Mouse (Mus musculus): ENCODE data around the gene Map2k6. TPM values are rescaled to one million over a fixed set of nuclear protein-coding genes. Genes with fewer than 3 reads are reported as not detected.

Map2k6 gene
- polyA plus RNA-seq, 2 experiments, result 2.8 to 3.6 TPM

DNA sequence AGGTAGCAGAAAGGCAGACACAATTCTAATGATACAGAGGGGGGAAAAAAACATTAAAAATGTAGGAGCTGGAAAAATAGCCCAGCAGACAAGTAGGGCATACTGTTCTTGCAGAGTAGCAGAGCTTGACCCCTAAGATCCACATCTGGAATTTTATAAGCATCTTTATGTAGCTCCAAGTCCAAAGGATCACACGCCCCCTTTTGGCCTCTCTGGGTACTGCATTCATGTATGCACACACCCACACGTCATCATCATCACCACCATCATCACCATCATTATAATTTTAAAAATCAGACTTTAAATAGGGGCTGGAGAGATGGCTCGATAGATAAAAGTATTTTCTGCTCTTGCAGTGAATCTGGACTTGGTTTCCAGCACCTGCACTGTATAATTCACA lies 32.0 kb upstream of the Map2k6 start:
- no peak for ATAC-seq (ENCODE audit: insufficient read depth)

DNA sequence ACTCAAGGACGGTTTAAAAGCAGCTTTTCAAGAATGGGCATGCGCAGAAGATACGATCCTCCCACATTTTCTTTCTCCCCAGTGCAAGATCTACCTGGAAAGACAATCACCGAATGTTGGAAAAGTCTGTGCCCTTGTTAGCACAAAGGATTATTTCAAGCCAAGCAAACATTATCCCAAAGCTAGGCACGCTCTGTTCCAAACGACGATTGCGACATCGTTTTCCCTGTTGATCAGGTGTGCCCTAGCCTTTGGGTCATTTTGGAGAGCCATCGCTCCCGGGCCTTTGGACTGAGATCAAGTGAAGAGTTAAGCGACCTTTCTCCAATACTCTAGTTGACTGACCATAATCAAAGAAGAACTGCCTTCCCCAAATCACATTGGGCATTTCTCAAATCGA lies 31.3 kb upstream of the Map2k6 start:
- DNase-seq (ENCODE audit: low read depth in 3 of 3, low spot score in 3 of 3), result peak; percentile 23 to 45 (median 41)
- ATAC-seq (ENCODE audit: insufficient read depth), result peak; percentile 59; the same call in 1 of the 2 replicates

More for the DNA sequence above, 32.0 kb upstream of the Map2k6 start:
- H3K9ac ChIP-seq (replicated peaks), result no peak overlapping the region
- no peaks in the 10 kb centered on the region for H3K27me3 ChIP-seq (ENCODE audit: control insufficient read depth, insufficient read depth, low read length)
- H3K4me3 ChIP-seq (ENCODE audit: insufficient read depth in 1 of 2, low read depth in 2 of 2, low read length in 2 of 2), result no peak overlapping the region
- H3K4me2 ChIP-seq (ENCODE audit: low read depth), result no peak overlapping the region
- no peak for DNase-seq (ENCODE audit: low read depth in 3 of 3, low spot score in 3 of 3)
- no peaks in the 10 kb centered on the region; a peak in 1 of 4 replicates for H3K4me1 ChIP-seq (replicated peaks; ENCODE audit: control insufficient read depth in 2 of 2, insufficient read depth in 2 of 2, low read length in 1 of 2)
- 45% methylated on average over 3 of the region's 3 CpGs for WGBS (ENCODE audit: insufficient replicate concordance)
- H3K27ac ChIP-seq, result no peak overlapping the region
- TF ChIP-seq CTCF (IDR thresholded peaks at IDR 0.05; ENCODE audit: low read depth) (peak; percentile 60), EP300 (IDR thresholded peaks at IDR 0.05; ENCODE audit: low read depth) (no peak)
- no peaks in the 10 kb centered on the region for H3K36me3 ChIP-seq (replicated peaks; ENCODE audit: control insufficient read depth, insufficient read depth, low read depth)
- no peaks in the 10 kb centered on the region for H3K9me3 ChIP-seq (ENCODE audit: control insufficient read depth, low read length)

DNA sequence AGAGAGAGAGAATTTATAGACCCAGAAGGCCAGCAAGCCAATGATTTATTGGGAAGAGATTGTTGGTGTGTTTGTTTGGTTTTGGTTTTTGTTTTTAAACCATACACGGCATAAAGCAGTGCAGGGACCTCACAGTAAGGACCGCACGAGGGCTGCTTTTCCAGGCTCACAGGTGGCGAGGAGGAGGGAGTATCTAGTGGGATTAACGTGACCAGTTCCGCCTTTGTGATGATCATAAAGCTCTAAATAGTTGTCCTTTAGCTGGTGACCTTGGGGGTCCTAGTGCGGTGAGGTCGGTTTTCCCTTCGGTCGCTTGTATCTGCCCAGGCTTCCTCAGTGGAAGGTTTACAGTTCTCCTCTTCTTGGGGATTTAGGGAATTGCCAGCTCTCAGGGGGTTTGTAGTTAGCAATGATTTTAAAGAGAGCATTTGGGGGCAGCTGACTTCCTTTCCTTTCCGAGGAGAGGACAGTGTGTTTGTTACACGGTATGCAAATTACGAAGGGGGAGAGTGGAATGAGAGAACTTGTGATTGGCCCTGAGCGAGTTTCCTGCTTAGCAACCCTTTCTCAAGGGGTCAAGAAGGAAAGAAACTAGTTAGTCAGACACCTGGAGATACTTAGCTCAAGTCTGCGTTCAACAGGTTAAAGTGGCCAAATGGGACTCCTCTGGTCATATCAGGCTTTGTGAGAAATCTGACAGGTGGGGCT lies 29.5 kb upstream of the Map2k6 start:
- Histone ChIP-seq H3K36me3 (replicated peaks; ENCODE audit: control insufficient read depth, insufficient read depth, low read depth) (no peaks in the 10 kb centered on the region), H3K9me3 (ENCODE audit: control insufficient read depth, low read length) (no peaks in the 10 kb centered on the region), H3K9ac (replicated peaks) (no peak overlapping the region), H3K4me1 (replicated peaks; ENCODE audit: control insufficient read depth in 2 of 2, insufficient read depth in 2 of 2, low read length in 1 of 2) (no peaks in the 10 kb centered on the region; a peak in 1 of 4 replicates), H3K27me3 (ENCODE audit: control insufficient read depth, insufficient read depth, low read length) (no peaks in the 10 kb centered on the region), H3K4me2 (ENCODE audit: low read depth) (peak overlapping the region; percentile 42), H3K4me3 (ENCODE audit: insufficient read depth in 1 of 2, low read depth in 2 of 2, low read length in 2 of 2) (peak overlapping the region; percentile 23 to 24; a peak in 3 of 4 replicates), H3K27ac (no peak overlapping the region)
- TF ChIP-seq EP300 (IDR thresholded peaks at IDR 0.05; ENCODE audit: low read depth) (no peak), CTCF (IDR thresholded peaks at IDR 0.05; ENCODE audit: low read depth) (no peak)
- ATAC-seq (ENCODE audit: insufficient read depth), result no peak
- no peak for DNase-seq (ENCODE audit: low read depth in 3 of 3, low spot score in 3 of 3)
- WGBS (ENCODE audit: insufficient replicate concordance), result 25% methylated on average over 15 of the region's 15 CpGs

More for the DNA sequence above, 31.3 kb upstream of the Map2k6 start:
- H3K4me2 ChIP-seq (ENCODE audit: low read depth), result no peak overlapping the region
- no peaks in the 10 kb centered on the region for H3K36me3 ChIP-seq (replicated peaks; ENCODE audit: control insufficient read depth, insufficient read depth, low read depth)
- H3K9me3 ChIP-seq (ENCODE audit: control insufficient read depth, low read length), result no peaks in the 10 kb centered on the region
- H3K27ac ChIP-seq, result no peak overlapping the region
- no peak overlapping the region for H3K9ac ChIP-seq (replicated peaks)
- 78% methylated on average over 13 of the region's 13 CpGs for WGBS (ENCODE audit: insufficient replicate concordance)
- H3K4me3 ChIP-seq (ENCODE audit: insufficient read depth in 1 of 2, low read depth in 2 of 2, low read length in 2 of 2), result no peak overlapping the region
- TF ChIP-seq EP300 (IDR thresholded peaks at IDR 0.05; ENCODE audit: low read depth) (no peak), CTCF (IDR thresholded peaks at IDR 0.05; ENCODE audit: low read depth) (no peak)
- H3K4me1 ChIP-seq (replicated peaks; ENCODE audit: control insufficient read depth in 2 of 2, insufficient read depth in 2 of 2, low read length in 1 of 2), result no peaks in the 10 kb centered on the region; a peak in 1 of 4 replicates
- H3K27me3 ChIP-seq (ENCODE audit: control insufficient read depth, insufficient read depth, low read length), result no peaks in the 10 kb centered on the region

DNA sequence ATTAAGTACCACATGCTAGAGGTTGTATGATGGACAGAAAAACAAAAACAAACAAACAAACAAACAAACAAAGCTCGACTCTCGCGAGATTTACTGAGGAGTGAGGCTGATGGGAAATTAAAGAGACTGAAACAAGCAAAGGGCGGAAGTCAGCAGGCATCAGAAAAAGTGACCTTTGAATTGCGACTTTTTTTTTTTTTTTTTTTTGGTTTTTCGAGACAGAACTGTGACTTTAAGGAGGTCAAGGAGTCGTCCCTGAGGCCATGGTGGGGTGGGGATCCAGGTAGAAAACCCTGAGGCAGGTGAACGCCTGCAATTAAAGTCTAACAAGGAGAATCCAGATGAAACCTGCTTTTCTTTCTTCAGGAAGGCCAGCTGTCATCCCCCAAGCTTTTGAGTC lies 27.1 kb upstream of the Map2k6 start:
- H3K27me3 ChIP-seq (ENCODE audit: control insufficient read depth, insufficient read depth, low read length), result no peaks in the 10 kb centered on the region
- ATAC-seq (ENCODE audit: insufficient read depth) (no peak), DNase-seq (ENCODE audit: low read depth in 3 of 3, low spot score in 3 of 3) (no peak)
- 38% methylated on average over 8 of the region's 8 CpGs for WGBS (ENCODE audit: insufficient replicate concordance)
- H3K36me3 ChIP-seq (replicated peaks; ENCODE audit: control insufficient read depth, insufficient read depth, low read depth), result no peaks in the 10 kb centered on the region
- no peaks in the 10 kb centered on the region for H3K9me3 ChIP-seq (ENCODE audit: control insufficient read depth, low read length)
- H3K9ac ChIP-seq (replicated peaks), result no peak overlapping the region
- no peak for TF ChIP-seq CTCF (IDR thresholded peaks at IDR 0.05; ENCODE audit: low read depth)
- no peak for TF ChIP-seq EP300 (IDR thresholded peaks at IDR 0.05; ENCODE audit: low read depth)
- H3K27ac ChIP-seq, result no peak overlapping the region
- no peaks in the 10 kb centered on the region; a peak in 1 of 4 replicates for H3K4me1 ChIP-seq (replicated peaks; ENCODE audit: control insufficient read depth in 2 of 2, insufficient read depth in 2 of 2, low read length in 1 of 2)
- H3K4me2 ChIP-seq (ENCODE audit: low read depth), result no peak overlapping the region
- no peak overlapping the region for H3K4me3 ChIP-seq (ENCODE audit: insufficient read depth in 1 of 2, low read depth in 2 of 2, low read length in 2 of 2)

DNA sequence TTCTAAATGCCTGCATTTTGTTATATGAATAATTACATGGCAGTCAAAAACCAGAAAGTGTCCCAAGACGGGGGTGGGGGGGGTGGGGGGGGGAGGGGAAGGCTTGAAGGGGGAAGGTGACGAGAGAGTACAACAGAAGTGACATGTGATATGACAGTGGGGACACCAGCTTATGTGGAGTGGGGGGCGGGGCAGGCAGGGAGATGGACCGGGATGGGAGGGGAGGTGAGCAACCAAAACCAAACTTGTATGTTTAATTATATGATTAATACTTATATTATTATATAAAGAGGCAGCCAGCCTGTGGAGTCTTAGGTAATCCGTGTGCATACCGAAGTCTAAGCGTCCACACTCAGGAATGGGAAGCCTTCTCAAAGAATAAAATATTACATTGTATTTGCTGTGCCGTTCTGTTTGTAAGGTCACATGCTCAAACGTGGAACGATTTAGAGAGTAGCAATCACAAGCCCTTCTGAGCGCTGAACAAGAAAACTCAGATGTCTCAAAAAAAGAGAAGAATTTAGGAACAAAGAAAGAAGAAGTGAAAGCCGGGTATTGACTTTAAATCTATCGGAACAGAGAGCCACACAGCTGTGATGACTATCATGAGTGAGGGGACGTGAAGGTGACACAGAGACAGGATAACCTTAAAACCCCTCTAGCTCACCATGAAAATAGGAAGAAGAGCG lies 26.5 kb upstream of the Map2k6 start:
- no peaks in the 10 kb centered on the region for H3K9me3 ChIP-seq (ENCODE audit: control insufficient read depth, low read length)
- H3K4me2 ChIP-seq (ENCODE audit: low read depth), result no peak overlapping the region
- H3K4me1 ChIP-seq (replicated peaks; ENCODE audit: control insufficient read depth in 2 of 2, insufficient read depth in 2 of 2, low read length in 1 of 2), result no peaks in the 10 kb centered on the region; a peak in 1 of 4 replicates
- H3K36me3 ChIP-seq (replicated peaks; ENCODE audit: control insufficient read depth, insufficient read depth, low read depth), result no peaks in the 10 kb centered on the region
- ATAC-seq (ENCODE audit: insufficient read depth) (no peak), DNase-seq (ENCODE audit: low read depth in 3 of 3, low spot score in 3 of 3) (no peak)
- TF ChIP-seq CTCF (IDR thresholded peaks at IDR 0.05; ENCODE audit: low read depth) (no peak), EP300 (IDR thresholded peaks at IDR 0.05; ENCODE audit: low read depth) (no peak)
- 53% methylated on average over 15 of the region's 15 CpGs for WGBS (ENCODE audit: insufficient replicate concordance)
- no peak overlapping the region for H3K4me3 ChIP-seq (ENCODE audit: insufficient read depth in 1 of 2, low read depth in 2 of 2, low read length in 2 of 2)
- no peaks in the 10 kb centered on the region for H3K27me3 ChIP-seq (ENCODE audit: control insufficient read depth, insufficient read depth, low read length)
- no peak overlapping the region for H3K27ac ChIP-seq
- no peak overlapping the region for H3K9ac ChIP-seq (replicated peaks)
